Mouse (Mus musculus) T-helper 1 cell (primary cell): ENCODE results near the gene Fkbpl.

Experiments
- in situ Hi-C: fragments of 300-600 bp; cut with MboI, MseI; formaldehyde crosslinking; loops from one replicate; pipeline ENCODE4 v1.15.1; 2025; ENCODE audit warnings: high pct_unique_total_duplicates

The Fkbpl gene

DNA sequence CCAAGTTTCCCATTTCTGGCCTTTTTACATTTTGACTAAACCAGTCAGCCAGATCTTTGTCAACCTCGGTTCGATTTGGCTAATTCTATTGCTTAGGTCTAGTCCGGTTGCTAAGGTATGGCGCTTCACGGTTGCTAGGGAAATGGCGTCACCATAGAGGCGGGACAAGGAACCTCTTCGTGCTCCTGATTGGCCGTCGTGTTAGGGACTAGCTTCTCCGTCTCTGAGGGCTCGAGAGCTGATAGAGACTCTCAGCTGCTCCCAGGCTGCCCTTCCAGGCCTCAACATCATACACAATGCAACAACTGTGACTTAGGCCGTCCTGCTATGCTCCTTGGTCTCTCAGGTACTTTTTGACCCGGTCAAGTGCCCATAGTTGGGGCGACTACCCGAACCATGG, at the start of gene Fkbpl:
Gene Fkbpl, plus strand, starts transcription at position 157 of the 400 bp plus-strand sequence.
- in situ Hi-C loops, result loop anchor here (25.0 kb wide), 1 partner anchor 468 kb away; the partner anchor contains the start of genes Csnk2b, Gpank1, Ly6g5b and Ly6g5c

DNA sequence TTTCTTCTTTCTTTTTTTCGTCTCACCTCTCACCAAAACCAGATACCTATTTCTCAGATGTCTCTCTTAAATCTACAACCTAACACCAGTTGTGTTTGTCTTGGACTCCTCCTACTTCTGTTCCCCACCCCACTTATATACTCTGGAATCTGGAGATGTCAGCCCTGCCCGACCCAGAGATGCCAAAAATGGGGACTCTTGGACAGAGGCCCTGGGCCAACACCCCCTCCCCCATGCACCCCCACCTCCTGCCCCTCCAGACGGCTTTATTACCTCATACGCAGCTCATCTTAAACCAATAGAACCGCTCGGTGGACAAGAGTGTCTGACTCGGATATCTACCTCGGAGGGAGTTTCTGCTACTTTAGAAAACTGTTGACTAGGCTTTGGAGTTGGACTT, 48.5 kb upstream of the Fkbpl start:
- in situ Hi-C loops, result no loop called here

DNA sequence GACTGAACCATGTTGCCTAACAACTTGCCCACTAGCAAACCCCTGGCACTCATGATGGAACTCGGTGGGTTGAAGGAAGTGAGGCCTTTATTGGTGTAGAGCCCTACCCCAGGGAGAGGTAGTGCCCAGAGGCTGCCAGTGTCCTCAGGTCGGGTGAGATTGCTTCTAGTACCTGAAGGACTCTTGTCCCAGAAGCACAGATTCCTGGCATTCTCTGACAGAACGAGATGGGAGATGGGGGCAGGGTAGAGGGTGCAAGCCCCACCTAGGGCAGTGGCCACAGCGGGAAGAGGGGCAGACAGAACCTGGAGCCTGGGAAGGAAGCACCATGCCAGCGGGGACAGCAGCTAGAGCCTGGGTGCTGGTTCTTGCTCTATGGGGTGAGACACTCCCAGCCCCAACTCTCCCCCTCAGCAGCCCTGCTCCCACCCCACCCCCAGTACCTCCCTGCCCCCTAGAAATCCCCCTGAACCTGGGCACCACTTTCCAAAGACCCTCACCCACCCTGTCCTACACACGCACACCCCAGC, 46.9 kb upstream of the Fkbpl start, which contains the start of gene Ager:
Gene Ager, plus strand, starts transcription at position 297 of the 530 bp plus-strand sequence.
- in situ Hi-C loops, result no loop called here

DNA sequence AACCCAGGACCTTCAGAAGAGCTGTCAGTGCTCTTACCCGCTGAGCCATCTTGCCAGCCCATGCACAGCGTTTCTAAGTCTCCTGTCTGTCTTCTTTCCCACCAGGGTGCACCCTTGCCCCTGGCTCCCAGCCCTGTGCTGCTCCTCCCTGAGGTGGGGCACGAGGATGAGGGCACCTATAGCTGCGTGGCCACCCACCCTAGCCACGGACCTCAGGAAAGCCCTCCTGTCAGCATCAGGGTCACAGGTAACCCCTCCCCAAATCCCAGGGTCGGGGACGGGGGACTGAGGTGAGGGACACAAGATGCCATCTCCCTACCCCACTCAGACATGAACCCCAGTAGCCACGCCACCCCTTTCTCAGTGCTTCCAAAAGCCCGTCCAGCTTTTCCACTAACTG, 44.7 kb upstream of the Fkbpl start:
- in situ Hi-C loops, result loop anchor here (10.0 kb wide), 1 partner anchor 565 kb away; the partner anchor contains the start of genes Col11a2, Rxrb and Slc39a7

DNA sequence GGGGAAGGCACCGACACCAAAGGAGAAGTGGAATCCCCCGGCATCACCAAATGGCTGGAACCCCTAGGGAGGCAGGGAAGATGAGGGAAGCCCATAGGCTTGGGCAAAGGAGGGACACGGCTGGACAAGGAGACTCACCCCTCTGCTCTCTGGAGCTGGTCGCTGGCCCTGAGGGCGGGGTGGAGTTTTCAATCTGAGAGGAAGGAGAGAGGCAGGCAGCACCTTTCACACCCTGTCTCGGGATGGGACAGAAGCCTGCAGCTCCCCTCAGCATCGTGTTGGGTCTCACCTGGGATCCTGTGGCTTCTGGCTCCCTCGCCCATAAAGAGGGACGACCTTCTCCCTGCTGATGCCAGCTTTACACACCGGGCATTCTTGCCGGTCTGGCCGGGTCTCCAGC, 42.8 kb upstream of the Fkbpl start:
- in situ Hi-C loops, result loop anchor here (10.0 kb wide), 1 partner anchor 567 kb away; the partner anchor contains the start of genes Col11a2, Rxrb and Slc39a7

DNA sequence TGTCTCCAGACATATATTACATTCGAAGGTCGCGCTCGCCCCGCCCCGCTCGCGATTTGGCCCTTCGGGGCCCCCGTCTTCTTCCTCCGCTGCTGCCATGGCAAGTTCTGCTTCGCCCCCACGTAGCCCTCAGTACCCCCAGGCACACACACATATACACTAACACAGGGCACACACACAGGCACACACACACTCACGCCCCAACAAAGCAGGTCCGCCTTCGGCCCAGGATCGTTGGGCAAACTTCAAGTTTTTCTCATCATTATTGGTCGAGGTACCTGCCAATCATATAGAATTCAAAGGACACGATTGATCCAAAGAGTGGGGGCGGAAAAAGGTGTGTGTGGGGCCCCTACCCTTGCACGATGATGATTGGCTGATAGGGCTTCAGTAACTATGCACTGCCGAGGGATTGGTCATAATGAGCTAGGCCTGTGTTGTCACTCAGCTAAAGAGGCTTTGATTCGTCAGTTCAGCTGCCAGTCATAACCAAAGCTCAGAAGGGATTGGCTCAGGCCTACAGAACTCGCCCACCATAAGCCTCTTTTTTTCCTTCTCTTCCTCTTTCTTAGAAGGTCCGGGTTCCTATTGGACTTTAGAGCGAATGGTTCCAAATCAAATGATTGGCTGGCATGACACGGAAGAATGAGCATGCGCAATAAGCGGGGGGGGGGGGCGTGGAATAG, 41.0 kb upstream of the Fkbpl start, which contains the start of gene Rnf5:
Gene Rnf5, minus strand, starts transcription at position 316 of the 686 bp plus-strand sequence.
- in situ Hi-C loops, result loop anchor here (10.0 kb wide), 1 partner anchor 569 kb away; the partner anchor contains the start of genes Col11a2, Rxrb and Slc39a7

DNA sequence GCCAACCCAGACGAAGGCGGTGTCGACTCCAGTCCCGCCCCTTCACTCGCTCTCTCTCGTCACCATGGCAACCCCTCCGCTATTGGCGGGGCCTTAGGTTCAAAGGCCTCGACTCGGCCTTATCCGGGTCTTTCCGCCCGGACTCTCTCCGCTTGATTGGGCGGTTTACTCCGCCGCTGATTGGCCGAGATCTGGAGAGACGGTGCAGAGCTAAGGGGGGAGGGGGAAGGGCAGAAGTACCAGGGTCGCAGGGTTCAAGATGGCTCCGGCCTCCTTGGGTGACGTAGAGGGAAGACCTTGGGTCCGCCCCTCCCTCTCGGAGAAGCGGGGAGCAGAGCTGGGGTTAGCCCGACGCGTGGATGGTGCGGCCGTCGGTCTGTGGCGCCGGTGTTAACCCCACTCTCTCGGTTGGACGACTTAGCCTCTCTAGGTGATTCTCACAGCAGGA, 40.5 kb upstream of the Fkbpl start, which contains the start of gene Agpat1:
Gene Agpat1, plus strand, starts transcription at position 202 of the 448 bp plus-strand sequence.
- in situ Hi-C loops, result loop anchor here (10.0 kb wide), 1 partner anchor 569 kb away; the partner anchor contains the start of genes Col11a2, Rxrb and Slc39a7

DNA sequence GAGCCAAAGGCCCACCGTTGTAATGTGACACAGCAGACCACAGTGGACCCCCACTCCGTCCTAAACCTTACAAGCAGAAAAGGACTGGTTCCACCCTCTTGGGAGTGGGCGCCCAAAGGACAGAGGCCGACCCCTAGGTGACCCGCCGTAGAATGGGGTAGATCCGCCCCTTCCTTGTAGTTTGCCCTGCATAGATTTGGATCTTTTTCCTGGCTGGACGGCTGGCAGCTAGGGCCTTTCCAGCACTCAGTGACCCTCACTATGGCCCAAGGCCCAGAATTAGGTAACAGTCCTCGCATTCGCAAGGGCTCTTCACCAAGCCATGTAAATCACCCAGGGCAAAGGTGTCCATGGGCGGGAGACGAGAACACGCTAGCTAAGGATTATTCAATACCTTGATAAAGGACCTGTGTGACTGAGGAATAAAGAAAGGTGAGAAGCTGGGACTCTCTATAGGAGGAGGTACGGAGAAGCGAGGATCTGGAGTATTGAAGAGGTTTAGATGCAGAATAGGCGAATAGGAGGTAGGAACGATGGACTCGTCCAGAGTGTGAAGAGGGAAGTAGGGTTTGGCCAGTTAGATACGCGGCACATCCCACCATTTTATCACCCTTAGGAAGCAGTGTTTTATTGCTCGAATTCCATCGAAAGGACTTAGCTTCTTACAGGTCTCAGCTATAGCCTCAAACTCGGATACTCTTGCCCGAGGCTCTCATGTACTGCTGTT, 39.9 kb upstream of the Fkbpl start:
- in situ Hi-C loops, result loop anchor here (10.0 kb wide), 1 partner anchor 570 kb away; the partner anchor contains the start of genes Col11a2, Rxrb and Slc39a7

DNA sequence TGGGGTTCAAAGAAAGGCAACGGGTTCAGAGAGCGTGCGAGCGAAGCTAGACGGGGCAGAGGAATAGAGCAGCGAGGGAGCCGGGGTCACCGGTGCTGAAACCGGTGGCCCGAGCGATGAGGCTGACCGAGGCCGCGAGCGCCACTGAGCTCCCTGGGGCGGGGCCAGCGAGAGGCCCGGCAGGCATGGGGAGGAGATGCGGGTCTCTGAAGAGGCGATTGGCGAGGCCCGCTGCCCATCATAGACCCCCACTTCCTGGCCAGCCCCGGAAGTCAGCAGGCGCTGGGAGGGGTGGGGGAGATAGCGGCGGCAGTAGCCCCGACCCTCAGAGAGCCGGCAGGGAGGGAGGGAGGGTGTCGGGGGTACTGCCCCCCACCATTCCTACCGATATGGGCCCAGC, 39.0 kb upstream of the Fkbpl start:
- in situ Hi-C loops, result loop anchor here (10.0 kb wide), 1 partner anchor 571 kb away; the partner anchor contains the start of genes Col11a2, Rxrb and Slc39a7

DNA sequence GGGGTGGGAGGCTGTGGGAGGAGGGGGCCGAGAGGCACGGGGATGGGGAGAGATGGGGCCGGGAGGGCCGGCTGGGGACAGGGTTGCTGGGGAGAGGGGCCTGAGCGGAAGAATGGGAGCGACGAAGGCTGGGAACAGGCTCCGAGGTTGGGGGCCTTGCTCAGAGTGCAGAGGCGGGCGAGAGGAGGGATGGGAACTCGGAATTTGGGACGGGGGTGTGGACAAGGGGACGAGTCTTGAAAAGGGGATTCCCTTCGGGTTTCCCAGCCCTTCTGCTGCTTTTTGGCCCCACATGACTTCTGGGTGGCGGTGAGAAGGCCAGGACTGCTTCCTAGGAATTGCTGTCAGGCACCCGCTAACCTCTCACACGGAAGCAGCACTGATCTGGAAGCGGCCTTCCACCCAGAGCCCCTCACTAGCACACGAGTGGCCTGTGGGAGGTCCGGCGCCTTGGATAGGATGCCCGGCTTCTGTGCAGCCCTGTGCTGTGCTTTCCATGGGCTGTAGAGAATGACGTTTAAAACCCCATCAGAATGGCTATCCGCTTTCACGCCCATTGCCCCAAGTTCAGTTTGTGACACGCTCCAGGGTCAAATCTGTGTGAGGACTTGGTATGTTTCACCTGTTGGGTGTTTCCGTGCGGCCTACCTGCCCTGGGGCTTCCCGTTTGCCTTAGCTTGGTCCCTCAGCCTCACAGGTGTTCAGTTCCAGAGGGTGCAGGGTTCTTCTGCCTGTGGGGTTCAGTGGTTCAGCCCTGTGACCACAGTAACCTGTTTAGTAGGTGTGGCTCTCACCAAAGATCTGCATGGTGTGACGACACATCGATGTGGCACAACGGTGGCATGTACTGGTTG, 38.2 kb upstream of the Fkbpl start:
- in situ Hi-C loops, result loop anchor here (10.0 kb wide), 1 partner anchor 572 kb away; the partner anchor contains the start of genes Col11a2, Rxrb and Slc39a7

DNA sequence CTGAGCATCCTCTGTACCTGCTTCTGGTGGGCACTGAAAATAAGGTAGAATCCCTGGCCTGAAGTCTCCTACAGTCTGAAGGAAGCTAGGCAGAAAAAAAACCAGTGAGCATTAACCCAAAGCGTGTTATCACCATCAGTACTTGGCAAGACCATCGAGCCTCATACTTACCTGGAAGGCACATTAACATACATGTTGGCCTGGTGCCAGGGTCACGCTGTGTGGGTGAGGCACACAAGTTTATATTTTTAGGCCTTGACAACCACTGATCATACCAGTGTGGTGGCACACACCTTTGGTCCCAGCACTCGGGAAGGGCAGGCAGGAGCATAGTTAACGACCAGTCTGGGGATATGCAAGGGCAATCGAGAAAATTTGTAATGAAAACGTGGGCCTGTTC, 36.6 kb upstream of the Fkbpl start:
- in situ Hi-C loops, result loop anchor here (10.0 kb wide), 1 partner anchor 573 kb away; the partner anchor contains the start of genes Col11a2, Rxrb and Slc39a7

DNA sequence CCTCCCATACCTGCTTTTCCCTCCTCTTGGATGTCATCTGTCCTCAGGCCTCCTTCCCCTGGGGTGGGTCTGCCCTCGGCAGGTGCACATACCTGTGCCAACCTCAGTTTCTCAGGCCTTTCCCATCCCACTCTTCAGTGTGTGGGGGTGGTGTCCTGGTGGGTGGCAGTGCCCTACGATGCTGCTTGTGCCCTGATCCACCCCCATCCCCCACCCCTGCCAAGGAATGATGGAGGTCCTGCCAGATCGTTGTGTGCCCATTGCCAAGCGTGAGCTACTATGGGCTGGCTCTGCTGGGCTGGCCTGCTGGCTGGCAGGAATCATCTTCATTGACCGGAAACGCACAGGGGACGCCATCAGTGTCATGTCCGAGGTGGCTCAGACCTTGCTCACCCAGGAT, 33.5 kb upstream of the Fkbpl start:
- in situ Hi-C loops, result no loop called here

DNA sequence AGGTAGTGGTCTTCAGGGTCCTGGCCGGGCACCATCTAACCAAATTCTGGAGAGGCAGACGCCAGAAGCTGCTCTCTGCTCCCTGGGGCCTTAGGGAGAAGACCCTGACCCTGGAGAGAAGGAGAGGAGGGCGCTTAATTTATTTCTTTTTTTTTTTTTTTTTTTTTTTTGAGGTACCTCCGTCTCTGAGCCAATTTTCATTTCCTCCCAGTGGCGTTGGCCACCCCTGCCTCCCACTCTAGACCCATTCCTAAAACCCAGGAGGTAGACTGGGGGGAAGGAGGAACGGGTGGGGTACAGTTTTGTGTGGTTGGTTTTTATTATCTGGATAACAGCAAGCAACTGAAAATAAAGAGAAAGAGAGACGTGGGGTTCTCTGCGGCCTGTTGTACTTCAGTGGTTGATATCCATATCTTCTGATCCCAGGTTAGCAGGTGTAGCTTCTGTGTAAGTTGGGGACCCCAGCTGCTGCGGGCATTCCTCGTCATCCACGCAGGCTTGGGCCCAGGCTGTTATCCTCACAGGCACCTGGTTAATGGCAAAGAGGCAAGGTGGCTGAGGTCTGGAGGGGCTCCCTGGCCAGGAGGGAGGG, 31.4 kb upstream of the Fkbpl start:
- in situ Hi-C loops, result no loop called here

DNA sequence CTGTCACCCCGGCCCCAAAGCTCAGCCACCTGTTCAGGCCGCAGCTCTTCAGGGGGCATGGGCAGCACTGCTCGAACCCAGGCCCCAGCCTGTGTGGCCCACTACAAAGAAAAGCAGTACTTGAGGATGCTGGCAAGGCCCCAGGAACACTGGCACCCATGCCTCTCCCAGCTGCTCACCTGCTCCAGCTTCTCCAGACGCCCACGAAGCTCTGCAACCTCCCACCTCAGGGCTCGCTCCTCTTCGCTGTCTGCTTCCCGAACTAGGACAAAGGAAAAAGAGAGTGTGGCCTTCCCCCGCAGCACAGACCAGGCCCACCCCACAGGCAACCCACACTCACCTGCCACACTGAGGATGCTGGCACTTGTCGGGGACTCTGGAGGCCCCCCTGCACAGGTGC, 30.7 kb upstream of the Fkbpl start:
- in situ Hi-C loops, result no loop called here

DNA sequence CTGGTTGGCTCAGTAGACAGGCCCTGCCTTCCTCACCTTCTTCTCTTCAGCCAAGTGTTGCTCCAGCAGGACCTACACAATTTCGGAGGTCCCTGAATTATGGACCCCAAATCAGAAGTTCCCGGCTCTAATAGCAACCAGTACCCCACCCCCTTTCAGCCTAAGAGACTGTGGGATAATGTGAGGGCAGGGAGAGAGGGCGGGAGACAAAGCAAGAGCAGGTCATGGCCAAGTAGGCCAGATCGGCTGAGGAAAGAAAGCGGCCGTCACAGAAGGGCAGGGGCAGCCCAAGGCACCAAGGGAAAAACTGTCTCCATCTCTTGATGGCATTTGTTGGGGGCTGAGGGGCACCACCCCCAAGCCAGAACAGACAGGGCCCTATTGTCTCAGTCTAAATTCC, 28.7 kb upstream of the Fkbpl start, which contains the start of gene Egfl8:
Gene Egfl8, minus strand, starts transcription at position 101 of the 400 bp plus-strand sequence.
- in situ Hi-C loops, result loop anchor here (5.0 kb wide), 1 partner anchor 49 kb away; no protein-coding TSS in a partner anchor

DNA sequence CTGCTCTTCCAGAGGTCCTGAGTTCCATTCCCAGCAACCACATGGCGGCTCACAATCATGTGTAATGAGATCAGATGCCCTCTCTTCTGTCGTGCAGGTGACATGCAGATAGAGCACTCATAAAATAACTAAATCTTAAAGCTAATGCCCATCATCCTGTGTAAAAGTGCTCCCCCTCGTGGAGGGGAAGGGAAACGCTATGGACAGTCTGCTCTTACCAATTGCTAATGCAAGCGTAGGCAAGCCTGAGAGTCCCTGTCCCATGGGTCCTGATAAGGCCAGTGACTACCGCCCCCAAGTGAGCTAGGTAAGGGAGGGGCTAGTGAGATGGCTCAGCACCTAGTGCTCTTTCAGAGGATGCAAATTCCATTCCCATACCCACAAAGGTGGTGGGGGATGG, 25.6 kb upstream of the Fkbpl start:
- in situ Hi-C loops, result loop anchor here (5.0 kb wide), 1 partner anchor 52 kb away; no protein-coding TSS in a partner anchor

DNA sequence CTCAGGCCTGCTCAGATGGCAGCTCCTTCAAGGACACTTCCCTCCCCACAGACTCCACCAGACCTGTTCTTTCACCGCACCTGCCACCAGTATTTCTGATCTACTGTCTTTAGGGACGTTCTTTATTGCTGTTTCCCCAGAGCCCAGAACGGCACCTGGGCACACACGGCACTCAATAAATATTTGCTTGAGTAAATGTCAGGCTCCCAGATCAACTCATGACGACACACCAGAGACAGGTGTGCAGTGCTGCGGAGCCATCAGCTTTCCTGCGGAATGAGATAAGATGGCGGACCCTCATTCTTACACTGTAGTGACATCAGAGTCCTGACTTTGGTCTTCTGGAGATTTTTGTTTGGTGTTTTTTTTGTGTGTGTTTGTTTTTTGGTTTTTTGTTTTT, 23.6 kb upstream of the Fkbpl start:
- in situ Hi-C loops, result no loop called here

DNA sequence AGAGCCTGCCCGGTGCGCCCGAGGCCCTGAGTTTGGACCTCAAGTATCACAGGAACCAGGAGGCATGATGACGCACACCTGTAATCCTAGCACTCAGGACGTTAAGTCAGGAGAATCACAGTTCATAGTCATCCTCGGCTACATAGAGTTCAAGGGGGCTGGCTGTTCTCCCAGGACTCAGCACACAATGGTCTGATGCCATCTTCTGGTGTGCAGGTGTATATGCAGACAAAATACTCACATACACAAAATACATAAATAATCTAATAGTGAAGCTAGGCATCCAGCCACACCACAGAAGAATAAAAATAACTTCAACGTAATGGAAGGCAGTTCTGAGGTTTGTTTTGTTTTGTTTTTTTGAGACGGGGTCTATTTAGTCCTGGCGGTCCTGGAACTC, 21.4 kb upstream of the Fkbpl start:
- in situ Hi-C loops, result no loop called here

DNA sequence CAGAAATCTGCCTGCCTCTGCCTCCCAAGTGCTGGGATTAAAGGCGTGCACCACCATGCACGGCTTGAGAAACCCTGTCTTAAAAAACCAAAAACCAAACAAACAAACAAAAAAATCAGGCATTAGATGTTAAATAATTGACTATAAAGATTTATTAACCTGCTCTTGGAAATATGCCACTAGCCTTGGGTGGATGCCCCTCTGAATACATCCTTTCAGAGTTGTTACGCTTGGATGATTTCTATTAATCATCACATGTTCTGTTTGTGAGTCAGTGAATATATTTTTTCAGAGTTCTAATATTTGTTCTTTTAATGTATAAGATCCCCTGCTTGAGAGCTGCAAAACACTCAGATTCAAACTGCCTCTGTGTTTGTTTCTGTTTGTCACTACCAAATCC, 19.6 kb upstream of the Fkbpl start:
- in situ Hi-C loops, result loop anchor here (25.0 kb wide), 1 partner anchor 487 kb away; the partner anchor contains the start of genes Csnk2b, Gpank1, Ly6g5b and Ly6g5c
